Mouse (Mus musculus): ENCODE data around the gene Rapgef4.

DNA sequence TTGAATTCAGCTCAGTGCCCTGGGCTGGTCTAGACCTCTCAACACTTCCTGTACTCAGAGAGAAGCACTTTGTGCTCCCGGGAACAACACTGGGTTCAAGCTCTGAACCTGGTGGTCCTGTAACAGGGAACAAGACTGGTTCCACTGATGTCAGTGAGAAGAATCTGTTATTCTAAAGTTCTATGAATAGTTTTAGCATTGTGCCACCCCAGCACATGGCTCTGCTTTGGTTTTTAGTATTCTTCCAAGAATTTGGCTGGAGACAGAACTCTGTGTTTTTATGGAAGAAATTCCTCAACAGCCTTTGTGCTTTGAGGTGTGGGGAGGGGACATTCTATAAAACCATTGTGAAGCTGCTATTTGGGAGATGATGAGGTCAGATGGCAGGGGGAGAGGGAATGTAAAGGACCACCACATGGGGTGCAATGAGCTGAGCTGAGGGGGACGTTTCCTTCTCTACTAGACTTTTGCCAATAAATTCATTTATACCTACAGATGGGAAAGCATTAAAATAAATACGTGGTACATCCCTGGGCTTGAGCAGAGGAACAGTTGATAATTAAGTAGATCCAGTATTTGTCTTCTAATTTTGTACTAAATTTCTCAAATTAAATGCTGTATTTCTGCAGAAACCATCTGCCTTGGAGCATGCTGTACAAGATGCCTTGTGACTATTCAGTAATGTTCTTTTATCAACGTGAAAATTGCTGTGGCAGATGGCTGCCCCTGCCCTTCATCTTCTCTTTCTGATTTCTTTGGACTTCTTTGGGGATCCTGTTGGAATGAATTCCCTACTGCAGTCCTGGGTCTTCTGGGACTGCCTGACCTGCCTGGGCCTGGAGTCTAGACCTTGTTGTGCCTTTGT lies 127.6 kb downstream of the Rapgef4 start:
- TF ChIP-seq CTCF (IDR thresholded peaks at IDR 0.05; ENCODE audit: control insufficient read depth, insufficient read depth, insufficient read length) (no peak), MAX (IDR thresholded peaks at IDR 0.05) (no peak), USF1 (IDR thresholded peaks at IDR 0.05; ENCODE audit: low read depth) (no peak), CEBPB (IDR thresholded peaks at IDR 0.05; ENCODE audit: low read depth) (no peak), MYOG (IDR thresholded peaks at IDR 0.05; ENCODE audit: control insufficient read depth, extremely low read depth, insufficient read length) (no peak), MYOD1 (IDR thresholded peaks at IDR 0.05; ENCODE audit: control insufficient read depth, insufficient read length, low read depth) (no peak), FOSL1 (IDR thresholded peaks at IDR 0.05; ENCODE audit: insufficient read depth, low read length, poor library complexity, severe bottlenecking) (no peak)
